Mouse (Mus musculus) heart, adult 2 months (tissue): ENCODE measurements around the gene Slc5a8.

ENCODE experiments used
- CTCF ChIP-seq: fragments of 200-600 bp; IDR thresholded peaks from 2 replicates; pipeline ENCODE4 v1.8.1; 2022; ENCODE audit warnings: antibody characterized with exemption, mild to moderate bottlenecking, moderate library complexity
- EP300 ChIP-seq: fragments of 200-500 bp; IDR thresholded peaks from 2 replicates; pipeline ENCODE4 v1.6.1; 2011; ENCODE audit warnings: low read depth, low read length, control low read depth; ENCODE audit not compliant: insufficient read depth
- POLR2A ChIP-seq: fragments of 200-500 bp; IDR thresholded peaks from 2 replicates; pipeline ENCODE4 v1.6.1; 2011; ENCODE audit warnings: mild to moderate bottlenecking, low read depth, low read length, control low read depth; ENCODE audit not compliant: insufficient read depth

GRCm38 (mm10) chr10:88949649-88950296, 64.0 kb downstream of the Slc5a8 start:
- no peak for TF ChIP-seq POLR2A
- no peak for TF ChIP-seq CTCF
- TF ChIP-seq EP300, result no peak
